Mouse (Mus musculus) kidney, embryonic 15.5 days (tissue): ENCODE measurements at regions not wholly inside any gene's neighbourhood (a gene's known extent, or its start where the extent isn't known, plus 50 kb on each side); places are given as distances from the start of the nearest gene placed in this dataset.
"Not testable (repeated sequence)": the region's sequence is repeated elsewhere in the genome, so short reads cannot be mapped to it uniquely, and the experiment has no call there.

Source experiments
- ATAC-seq: fragments of 200-750 bp; cut with Nextera tagmentation; replicated peaks from 2 replicates; pipeline ENCODE4 v1.8.0; 2017; ENCODE audit warnings: moderate TSS enrichment; ENCODE audit not compliant: low FRiP score
- H3K27ac ChIP-seq: fragments of 300-500 bp; sonication (generic); 2 replicates; pipeline ENCODE4 v1.5.1; 2015; ENCODE audit warnings: mild to moderate bottlenecking, inconsistent platforms
- H3K27me3 ChIP-seq: fragments of 300-500 bp; sonication (generic); 2 replicates; pipeline ENCODE4 v1.6.1; 2015; ENCODE audit warnings: inconsistent platforms
- H3K36me3 ChIP-seq: fragments of 300-500 bp; sonication (generic); 2 replicates; pipeline ENCODE4 v1.6.1; 2015; ENCODE audit warnings: inconsistent platforms
- H3K4me1 ChIP-seq: fragments of 300-500 bp; sonication (generic); 2 replicates; pipeline ENCODE4 v1.6.1; 2015; ENCODE audit warnings: inconsistent platforms
- H3K4me2 ChIP-seq: fragments of 300-500 bp; sonication (generic); 2 replicates; pipeline ENCODE4 v1.6.1; 2015; ENCODE audit warnings: moderate library complexity, mild to moderate bottlenecking, inconsistent platforms
- H3K4me3 ChIP-seq: fragments of 300-500 bp; sonication (generic); replicated peaks from 2 replicates; pipeline ENCODE4 v1.5.1; 2015; ENCODE audit warnings: mild to moderate bottlenecking, inconsistent platforms
- H3K9ac ChIP-seq: fragments of 300-500 bp; sonication (generic); 2 replicates; pipeline ENCODE4 v1.6.1; 2015; ENCODE audit warnings: mild to moderate bottlenecking, inconsistent platforms
- H3K9me3 ChIP-seq: fragments of 300-500 bp; sonication (generic); replicated peaks from 2 replicates; pipeline ENCODE4 v1.6.1; 2016; ENCODE audit warnings: inconsistent platforms
- WGBS: fragments of 180-500 bp; shearing (Covaris S2); methylation state at CpG from one replicate; pipeline ENCODE4 v1.1.7; 2015; ENCODE audit warnings: mixed read lengths; 5-methylcytosine and 5-hydroxymethylcytosine counted together

GRCm38 (mm10) chr8:57383746-57384320 lies 63.0 kb downstream of the Hand2 start:
- Histone ChIP-seq H3K9ac (no peak overlapping the region), H3K36me3 (no peaks in the 10 kb centered on the region), H3K27me3 (no peaks in the 10 kb centered on the region), H3K9me3 (no peaks in the 10 kb centered on the region), H3K27ac (no peak overlapping the region), H3K4me1 (no peaks in the 10 kb centered on the region), H3K4me2 (no peak overlapping the region), H3K4me3 (no peak overlapping the region)
- ATAC-seq: 0 out of 2 replicates have a peak, but pooled peaks have one; percentile 22
- WGBS: 58% methylated on average over 9 of the region's 9 CpGs

DNA sequence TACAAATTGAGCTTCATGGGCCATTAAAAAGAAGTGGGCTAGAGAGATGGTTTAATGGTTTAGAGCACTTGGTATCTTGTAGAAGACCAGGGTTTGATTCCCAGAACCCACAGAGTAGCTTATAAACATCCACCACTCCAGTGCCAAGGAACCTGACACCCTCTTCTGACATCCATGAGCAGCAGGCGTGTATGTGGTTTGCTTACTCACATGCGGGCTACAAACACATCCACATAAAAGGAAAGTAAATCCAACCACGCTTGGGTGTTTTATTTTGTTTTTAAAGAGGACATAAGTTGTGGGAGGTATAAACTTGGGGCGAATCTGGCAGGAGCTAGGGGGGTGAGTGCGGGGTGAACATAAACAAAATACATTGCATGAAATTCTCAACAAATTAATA lies 66.8 kb downstream of the Hand2 start:
- Histone ChIP-seq H3K36me3 (no peaks in the 10 kb centered on the region), H3K9ac (no peak overlapping the region), H3K4me3 (no peak overlapping the region), H3K27me3 (no peaks in the 10 kb centered on the region), H3K4me2 (no peak overlapping the region), H3K9me3 (no peaks in the 10 kb centered on the region), H3K27ac (no peak overlapping the region), H3K4me1 (no peaks in the 10 kb centered on the region)
- 67% methylated on average over 5 of the region's 5 CpGs for WGBS
- no peak for ATAC-seq

- Histone ChIP-seq H3K4me1 (no peaks in the 10 kb centered on the region), H3K9ac (no peak overlapping the region)
Observed at GRCm38 (mm10) chr8:57388579-57388978, 67.1 kb upstream of the Scrg1 start.

DNA sequence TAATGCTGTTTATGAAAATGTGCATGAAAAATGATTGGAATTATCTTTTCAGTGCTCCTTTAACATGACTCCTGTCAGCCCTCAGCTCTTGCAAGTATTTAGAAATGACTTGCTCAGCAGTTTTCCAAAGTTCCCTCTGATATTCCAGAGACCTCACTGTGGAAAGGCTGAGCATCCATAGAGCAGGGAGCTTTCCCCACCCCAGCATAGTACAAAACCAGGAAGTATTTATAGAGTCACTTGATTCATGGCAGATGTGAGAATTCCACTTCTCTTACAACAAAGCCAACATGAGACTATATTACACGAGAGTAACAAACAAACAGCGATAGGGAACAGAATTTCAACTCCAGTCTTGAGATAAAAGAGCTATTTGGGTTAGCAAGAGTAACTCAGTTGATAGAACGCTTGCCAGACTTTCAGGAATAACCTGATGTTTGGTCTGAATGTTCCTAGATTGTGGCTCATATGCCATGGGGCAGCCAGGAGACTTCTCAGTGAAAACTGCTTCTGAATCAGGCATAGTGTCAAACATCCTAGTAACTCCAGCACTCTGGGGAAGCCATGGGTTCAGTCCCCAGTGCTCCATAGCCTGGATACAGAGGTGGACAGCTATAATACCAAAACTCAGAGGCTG lies 57.6 kb upstream of the Scrg1 start:
- H3K36me3 ChIP-seq: no peaks in the 10 kb centered on the region
- no peak overlapping the region for H3K9ac ChIP-seq
- H3K4me3 ChIP-seq: no peak overlapping the region
- H3K27ac ChIP-seq: no peak overlapping the region
- ATAC-seq: no peak
- no peak overlapping the region for H3K4me2 ChIP-seq
- peaks cover 5% of the 10 kb centered on the region; the same call in 1 of the 2 replicates for H3K4me1 ChIP-seq
- 70% methylated on average over 3 of the region's 3 CpGs for WGBS
- no peaks in the 10 kb centered on the region for H3K9me3 ChIP-seq
- H3K27me3 ChIP-seq: no peaks in the 10 kb centered on the region

More at GRCm38 (mm10) chr8:57388579-57388978, 67.1 kb upstream of the Scrg1 start:
- Histone ChIP-seq H3K36me3 (no peaks in the 10 kb centered on the region), H3K4me2 (no peak overlapping the region), H3K27ac (no peak overlapping the region), H3K27me3 (no peaks in the 10 kb centered on the region), H3K9me3 (no peaks in the 10 kb centered on the region), H3K4me3 (no peak overlapping the region)
- no peak for ATAC-seq
- WGBS: 92% methylated on average over 4 of the region's 4 CpGs

DNA sequence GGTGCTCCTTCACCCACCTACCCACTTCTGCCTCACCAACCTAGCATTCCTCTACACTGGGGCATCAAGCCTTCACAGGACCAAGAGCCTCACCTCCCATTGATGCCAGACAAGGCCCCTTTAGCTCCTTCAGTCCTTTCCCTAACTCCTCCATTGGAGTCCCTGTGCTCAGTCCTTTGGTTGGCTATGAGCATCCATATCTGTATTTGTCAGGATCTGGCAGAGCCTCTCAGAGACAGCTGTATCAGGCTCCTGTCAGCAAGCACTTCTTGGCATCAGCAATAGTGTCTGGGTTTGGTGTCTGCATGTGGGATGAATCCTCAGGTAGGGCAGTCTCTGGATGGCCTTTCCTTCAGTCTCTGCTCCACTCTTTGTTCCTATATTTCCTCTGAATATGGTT lies 55.6 kb upstream of the Scrg1 start:
- not testable (repeated sequence) for H3K9ac ChIP-seq, H3K4me2 ChIP-seq, H3K9me3 ChIP-seq, H3K27me3 ChIP-seq, H3K36me3 ChIP-seq, H3K4me1 ChIP-seq, H3K4me3 ChIP-seq, ATAC-seq, H3K27ac ChIP-seq

GRCm38 (mm10) chr8:57400776-57401631 lies 54.7 kb upstream of the Scrg1 start:
- Histone ChIP-seq H3K27ac (no peak overlapping the region), H3K4me1 (peaks cover 5% of the 10 kb centered on the region; the same call in 1 of the 2 replicates), H3K9ac (no peak overlapping the region), H3K36me3 (no peaks in the 10 kb centered on the region), H3K4me3 (no peak overlapping the region), H3K4me2 (no peak overlapping the region), H3K27me3 (no peaks in the 10 kb centered on the region), H3K9me3 (no peaks in the 10 kb centered on the region)
- 76% methylated on average over 12 of the region's 12 CpGs for WGBS
- no peak for ATAC-seq

DNA sequence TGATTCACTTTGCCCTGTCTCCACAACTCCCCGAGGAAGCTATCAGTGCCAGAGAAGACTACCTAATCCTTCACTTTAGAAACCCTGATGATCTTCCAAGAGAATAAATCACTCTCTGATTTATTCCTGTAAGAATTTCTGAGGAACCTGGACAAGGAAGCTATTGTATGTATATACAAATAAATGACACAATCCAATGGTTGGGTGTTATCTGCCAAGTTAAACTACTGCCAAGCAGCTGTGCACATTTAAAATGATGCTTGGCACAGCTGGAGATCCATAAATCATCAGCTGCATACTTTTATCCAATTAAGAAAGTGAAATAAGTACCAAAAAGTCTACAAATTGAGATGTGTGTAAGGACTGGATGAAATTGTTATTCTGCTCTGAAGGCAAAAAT lies 54.1 kb upstream of the Scrg1 start:
- H3K36me3 ChIP-seq: no peaks in the 10 kb centered on the region
- no peak overlapping the region for H3K27ac ChIP-seq
- H3K27me3 ChIP-seq: no peaks in the 10 kb centered on the region
- no peaks in the 10 kb centered on the region for H3K9me3 ChIP-seq
- 72% methylated on average over 1 of the region's 1 CpGs for WGBS
- no peak overlapping the region for H3K9ac ChIP-seq
- no peak overlapping the region for H3K4me2 ChIP-seq
- peaks cover 5% of the 10 kb centered on the region; the same call in 1 of the 2 replicates for H3K4me1 ChIP-seq
- no peak overlapping the region for H3K4me3 ChIP-seq
- ATAC-seq: no peak

DNA sequence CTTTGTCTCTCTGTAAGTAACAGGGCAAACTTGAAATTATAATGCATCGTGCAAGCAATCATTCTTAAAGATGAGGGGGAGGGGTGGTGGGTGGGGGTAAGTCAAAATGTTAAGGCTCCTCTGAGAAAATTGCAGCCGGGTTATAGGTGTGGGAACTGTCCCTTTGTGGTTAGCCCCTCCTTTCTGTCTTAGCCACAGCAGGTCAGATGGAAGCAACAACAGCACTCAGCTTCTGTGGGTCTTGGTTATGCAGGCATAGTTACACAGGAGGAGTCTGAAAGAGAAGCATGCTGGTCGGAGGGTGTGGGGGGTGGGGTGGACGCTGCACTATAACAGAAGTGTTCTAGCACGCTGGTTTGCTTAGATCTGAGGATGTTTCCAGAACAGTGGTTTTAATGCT lies 53.5 kb upstream of the Scrg1 start:
- WGBS: 49% methylated on average over 5 of the region's 5 CpGs
- no peaks in the 10 kb centered on the region for H3K9me3 ChIP-seq
- H3K27me3 ChIP-seq: no peaks in the 10 kb centered on the region
- no peak for ATAC-seq
- no peaks in the 10 kb centered on the region for H3K36me3 ChIP-seq
- no peak overlapping the region for H3K4me3 ChIP-seq
- H3K9ac ChIP-seq: no peak overlapping the region
- no peak overlapping the region for H3K27ac ChIP-seq
- no peak overlapping the region for H3K4me2 ChIP-seq
- H3K4me1 ChIP-seq: peaks cover 5% of the 10 kb centered on the region; the same call in 1 of the 2 replicates

DNA sequence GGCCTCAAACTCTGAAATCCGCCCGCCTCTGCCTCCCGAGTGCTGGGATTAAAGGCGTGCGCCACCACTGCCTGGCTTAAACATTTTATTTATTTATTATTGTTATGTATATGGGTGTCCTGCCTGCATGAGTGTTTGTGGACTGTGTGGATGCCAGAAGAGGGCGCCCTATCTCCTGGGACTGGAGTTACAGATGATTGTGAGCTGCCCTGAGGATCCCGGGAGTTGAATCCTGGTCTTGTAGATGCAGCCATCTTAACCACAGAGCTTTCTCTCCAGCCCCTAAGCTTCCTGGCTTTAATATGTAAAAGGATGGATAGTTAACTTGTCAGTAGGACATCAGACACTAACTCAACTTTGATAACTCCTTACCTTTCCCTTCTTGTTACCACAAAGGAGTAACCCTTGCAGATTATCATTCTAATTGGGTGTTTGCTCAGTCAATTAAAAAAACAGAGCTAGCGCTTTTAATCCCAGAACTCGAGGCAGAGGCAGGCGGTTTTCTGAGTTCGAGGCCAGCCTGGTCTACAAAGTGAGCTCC lies 52.0 kb upstream of the Scrg1 start:
- Histone ChIP-seq H3K4me1 (peaks cover 5% of the 10 kb centered on the region; the same call in 1 of the 2 replicates), H3K36me3 (no peaks in the 10 kb centered on the region), H3K9ac (no peak overlapping the region), H3K9me3 (no peaks in the 10 kb centered on the region), H3K4me2 (no peak overlapping the region), H3K4me3 (no peak overlapping the region), H3K27ac (no peak overlapping the region), H3K27me3 (no peaks in the 10 kb centered on the region; the same call in 1 of the 2 replicates)
- 82% methylated on average over 11 of the region's 11 CpGs for WGBS
- ATAC-seq: no peak

DNA sequence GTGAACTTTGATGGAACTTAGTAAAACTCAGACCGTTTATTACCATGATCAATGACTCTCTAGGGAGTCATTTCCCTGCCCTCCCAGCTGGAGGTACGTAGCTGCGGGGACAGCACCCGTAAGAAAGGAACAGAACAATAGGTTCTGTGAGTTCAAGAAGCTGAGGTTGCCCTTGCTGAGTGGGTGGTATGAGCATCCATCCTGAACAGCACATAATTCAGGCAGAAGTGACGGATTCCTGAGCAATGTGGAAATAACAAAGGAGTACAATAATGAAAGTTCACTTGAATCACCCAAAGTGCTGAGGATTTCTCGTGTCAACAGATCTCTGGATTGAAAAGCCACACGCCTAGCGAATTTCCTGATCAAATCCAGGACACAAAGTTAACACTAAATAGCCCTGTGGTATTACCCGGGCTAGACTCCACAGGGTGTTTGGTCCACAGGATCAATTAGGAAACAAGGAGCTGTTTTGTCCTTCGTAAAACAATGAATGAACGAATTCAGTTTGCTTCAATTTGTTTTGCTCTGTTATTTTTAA lies 50.4 kb upstream of the Scrg1 start:
- WGBS: 29% methylated on average over 11 of the region's 11 CpGs
- Histone ChIP-seq H3K27ac (no peak overlapping the region), H3K4me3 (no peak overlapping the region), H3K4me1 (peaks cover 13% of the 10 kb centered on the region), H3K4me2 (no peak overlapping the region), H3K9me3 (no peaks in the 10 kb centered on the region), H3K27me3 (peaks cover 9% of the 10 kb centered on the region), H3K9ac (no peak overlapping the region), H3K36me3 (no peaks in the 10 kb centered on the region)
- no peak for ATAC-seq
